Mouse (Mus musculus): ENCODE measurements at regions not wholly inside any gene's neighbourhood (a gene's known extent, or its start where the extent isn't known, plus 50 kb on each side); places are given as distances from the start of the nearest gene placed in this dataset.

DNA sequence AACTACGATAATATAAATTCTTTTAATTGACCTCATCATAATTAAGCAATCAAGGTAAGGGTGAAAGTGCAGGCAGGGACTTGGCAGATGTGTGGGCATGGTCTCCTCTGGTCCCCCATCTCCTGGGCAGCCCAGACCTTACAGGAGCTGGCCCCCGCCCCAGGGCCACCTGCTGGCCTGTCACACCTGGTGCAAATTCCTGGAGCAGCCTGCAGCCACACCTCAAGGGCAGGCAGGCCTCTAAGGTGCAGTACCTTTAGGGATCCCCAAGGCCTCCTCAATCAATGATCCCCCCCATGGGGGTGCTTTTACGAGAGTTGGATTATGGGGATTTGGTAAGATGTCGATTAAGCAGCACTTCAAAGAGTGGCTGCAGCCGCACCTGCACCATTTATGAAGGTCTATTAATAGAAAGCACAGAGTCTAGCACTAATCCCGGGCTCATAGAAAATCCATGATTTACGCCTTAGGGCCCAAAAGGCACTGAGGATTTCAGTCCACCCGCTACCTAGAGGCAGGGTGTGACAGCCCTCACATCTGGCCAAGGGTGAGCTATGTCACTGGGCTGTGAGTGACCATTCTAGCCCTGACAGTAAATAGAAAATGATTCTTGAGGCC is 319.8 kb upstream of the 1700056E22Rik start:
- TF ChIP-seq CTCF (IDR thresholded peaks at IDR 0.05; ENCODE audit: low read depth) (no peak), EP300 (IDR thresholded peaks at IDR 0.05; ENCODE audit: low read depth) (no peak)

Measured in liver, embryonic 14.5 days (tissue).